Mouse (Mus musculus): ENCODE results near the gene Peli1. TPM values are rescaled to one million over a fixed set of nuclear protein-coding genes. Genes with fewer than 3 reads are reported as not detected.

The Peli1 gene
- polyA plus RNA-seq, 1 experiment from 2014 or later: 114 TPM

DNA sequence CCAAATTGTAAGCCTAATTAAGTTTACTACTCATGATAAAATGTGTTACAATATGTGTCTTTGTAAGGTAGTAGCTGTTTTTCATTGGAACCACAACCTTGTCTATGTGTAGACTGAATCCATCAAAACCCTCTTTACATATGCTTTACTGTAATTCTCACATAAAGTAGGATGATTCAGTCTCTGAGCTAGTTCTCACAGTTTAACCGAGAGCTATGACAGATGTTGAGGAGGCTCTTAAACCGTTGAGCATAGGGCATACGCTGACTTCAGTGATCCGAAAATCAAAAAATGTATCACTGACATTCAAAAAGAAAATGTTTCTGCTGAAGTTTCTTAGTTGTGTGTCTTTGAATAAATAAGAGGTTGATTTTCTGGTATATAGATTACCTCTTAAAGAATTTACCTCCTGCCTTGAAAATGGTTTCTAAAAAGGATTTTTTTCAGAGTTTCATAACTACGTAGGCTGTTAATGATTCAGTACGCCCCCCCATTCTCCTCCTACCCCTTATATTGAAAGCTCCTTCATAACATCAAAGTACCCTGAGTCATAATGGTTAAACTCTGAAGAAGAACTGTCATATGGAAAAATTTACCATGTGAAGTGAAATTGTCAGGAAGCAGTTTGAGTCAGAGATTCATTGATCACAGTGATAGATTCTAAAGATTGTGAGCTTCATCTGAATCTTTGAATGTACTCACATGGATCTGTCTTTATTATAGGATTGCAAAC is 11.3 kb downstream of the Peli1 start:
- WGBS: 91% methylated on average over 6 of the region's 6 CpGs
- no peak overlapping the region for H3K9ac ChIP-seq (replicated peaks; ENCODE audit: low read depth, low read length)
- H3K36me3 ChIP-seq (ENCODE audit: control insufficient read depth, insufficient read depth): no peaks in the 10 kb centered on the region

DNA sequence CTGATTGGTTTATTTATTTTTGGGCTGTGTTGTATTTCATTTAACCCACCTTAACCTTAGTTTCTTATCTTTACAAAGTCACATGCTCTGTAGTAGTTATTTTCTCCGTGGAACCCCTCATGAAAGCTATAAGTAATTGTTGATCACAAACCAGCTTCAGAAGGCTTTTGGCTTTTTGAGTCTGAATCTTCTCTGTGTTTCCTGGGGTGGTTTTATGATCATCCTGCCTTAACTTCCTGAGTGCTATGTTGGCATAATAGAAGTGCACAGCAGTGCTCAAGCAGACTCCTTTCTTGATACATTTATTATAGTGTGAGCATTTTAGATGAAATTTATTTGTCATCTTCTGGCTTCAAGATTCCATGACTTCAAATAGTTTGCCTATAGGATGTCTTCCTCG is 12.1 kb downstream of the Peli1 start:
- Histone ChIP-seq H3K27me3 (replicated peaks; ENCODE audit: control insufficient read depth, insufficient read depth, low read length) (no peaks in the 10 kb centered on the region), H3K27ac (ENCODE audit: low read length) (no peak overlapping the region), H3K9me3 (ENCODE audit: control insufficient read depth, low read length) (no peaks in the 10 kb centered on the region), H3K4me3 (replicated peaks; ENCODE audit: low read length) (no peak overlapping the region), H3K4me1 (replicated peaks; ENCODE audit: control insufficient read depth, insufficient read depth, low read length) (0 out of 2 replicates have a peak, but pooled peaks cover 8% of the 10 kb centered on the region), H3K9ac (replicated peaks; ENCODE audit: low read depth, low read length) (no peak overlapping the region), H3K36me3 (ENCODE audit: control insufficient read depth, insufficient read depth) (0 out of 2 replicates have a peak, but pooled peaks cover 2% of the 10 kb centered on the region), H3K4me2 (ENCODE audit: low read length) (no peak overlapping the region)
- no peak for ATAC-seq
- 86% methylated on average over 2 of the region's 2 CpGs for WGBS

More for the DNA sequence above, 11.3 kb downstream of the Peli1 start:
- Histone ChIP-seq H3K9me3 (ENCODE audit: control insufficient read depth, low read length) (no peaks in the 10 kb centered on the region), H3K4me1 (replicated peaks; ENCODE audit: control insufficient read depth, insufficient read depth, low read length) (0 out of 2 replicates have a peak, but pooled peaks cover 8% of the 10 kb centered on the region), H3K4me3 (replicated peaks; ENCODE audit: low read length) (no peak overlapping the region), H3K27ac (ENCODE audit: low read length) (no peak overlapping the region), H3K27me3 (replicated peaks; ENCODE audit: control insufficient read depth, insufficient read depth, low read length) (no peaks in the 10 kb centered on the region), H3K4me2 (ENCODE audit: low read length) (no peak overlapping the region)
- no peak for ATAC-seq

- Histone ChIP-seq H3K27ac (ENCODE audit: low read length) (no peak overlapping the region), H3K4me2 (ENCODE audit: low read length) (no peak overlapping the region), H3K4me3 (replicated peaks; ENCODE audit: low read length) (no peak overlapping the region), H3K9ac (replicated peaks; ENCODE audit: low read depth, low read length) (no peak overlapping the region), H3K4me1 (replicated peaks; ENCODE audit: control insufficient read depth, insufficient read depth, low read length) (0 out of 2 replicates have a peak, but pooled peaks cover 8% of the 10 kb centered on the region), H3K9me3 (ENCODE audit: control insufficient read depth, low read length) (no peaks in the 10 kb centered on the region), H3K27me3 (replicated peaks; ENCODE audit: control insufficient read depth, insufficient read depth, low read length) (no peaks in the 10 kb centered on the region), H3K36me3 (ENCODE audit: control insufficient read depth, insufficient read depth) (0 out of 2 replicates have a peak, but pooled peaks cover 2% of the 10 kb centered on the region)
- WGBS: 90% methylated on average over 1 of the region's 1 CpGs
- ATAC-seq: no peak
These were observed 14.3 kb downstream of the Peli1 start for GRCm38 (mm10) chr11:21105393-21105792.

GRCm38 (mm10) chr11:21107120-21107519 is 16.0 kb downstream of the Peli1 start:
- no peak overlapping the region for H3K27ac ChIP-seq (ENCODE audit: low read length)
- no peaks in the 10 kb centered on the region for H3K27me3 ChIP-seq (replicated peaks; ENCODE audit: control insufficient read depth, insufficient read depth, low read length)
- no peak overlapping the region for H3K9ac ChIP-seq (replicated peaks; ENCODE audit: low read depth, low read length)
- H3K36me3 ChIP-seq (ENCODE audit: control insufficient read depth, insufficient read depth): 0 out of 2 replicates have a peak, but pooled peaks cover 2% of the 10 kb centered on the region
- no peak overlapping the region for H3K4me2 ChIP-seq (ENCODE audit: low read length)
- 0 out of 2 replicates have a peak, but pooled peaks cover 4% of the 10 kb centered on the region for H3K4me1 ChIP-seq (replicated peaks; ENCODE audit: control insufficient read depth, insufficient read depth, low read length)
- WGBS: 91% methylated on average over 1 of the region's 1 CpGs
- H3K4me3 ChIP-seq (replicated peaks; ENCODE audit: low read length): no peak overlapping the region
- no peaks in the 10 kb centered on the region for H3K9me3 ChIP-seq (ENCODE audit: control insufficient read depth, low read length)
- ATAC-seq: no peak

- ATAC-seq: no peak
- H3K4me1 ChIP-seq (replicated peaks; ENCODE audit: control insufficient read depth, insufficient read depth, low read length): 0 out of 2 replicates have a peak, but pooled peaks cover 2% of the 10 kb centered on the region
- H3K27ac ChIP-seq (ENCODE audit: low read length): no peak overlapping the region
- no peak overlapping the region for H3K4me2 ChIP-seq (ENCODE audit: low read length)
- no peak overlapping the region for H3K4me3 ChIP-seq (replicated peaks; ENCODE audit: low read length)
- 86% methylated on average over 2 of the region's 2 CpGs for WGBS
- H3K9ac ChIP-seq (replicated peaks; ENCODE audit: low read depth, low read length): no peak overlapping the region
- H3K27me3 ChIP-seq (replicated peaks; ENCODE audit: control insufficient read depth, insufficient read depth, low read length): no peaks in the 10 kb centered on the region
- H3K9me3 ChIP-seq (ENCODE audit: control insufficient read depth, low read length): no peaks in the 10 kb centered on the region
- H3K36me3 ChIP-seq (ENCODE audit: control insufficient read depth, insufficient read depth): 0 out of 2 replicates have a peak, but pooled peaks cover 2% of the 10 kb centered on the region
These were observed 18.2 kb downstream of the Peli1 start for GRCm38 (mm10) chr11:21109279-21109678.

- Histone ChIP-seq H3K4me2 (ENCODE audit: low read length) (no peak overlapping the region), H3K9ac (replicated peaks; ENCODE audit: low read depth, low read length) (no peak overlapping the region), H3K36me3 (ENCODE audit: control insufficient read depth, insufficient read depth) (no peaks in the 10 kb centered on the region), H3K4me3 (replicated peaks; ENCODE audit: low read length) (no peak overlapping the region), H3K27ac (ENCODE audit: low read length) (no peak overlapping the region), H3K4me1 (replicated peaks; ENCODE audit: control insufficient read depth, insufficient read depth, low read length) (no peaks in the 10 kb centered on the region), H3K9me3 (ENCODE audit: control insufficient read depth, low read length) (no peaks in the 10 kb centered on the region), H3K27me3 (replicated peaks; ENCODE audit: control insufficient read depth, insufficient read depth, low read length) (no peaks in the 10 kb centered on the region)
- no peak for ATAC-seq
- WGBS: 94% methylated on average over 2 of the region's 2 CpGs
These were observed 23.4 kb downstream of the Peli1 start for GRCm38 (mm10) chr11:21114516-21114915.

GRCm38 (mm10) chr11:21115804-21116203 is 24.7 kb downstream of the Peli1 start:
- Histone ChIP-seq H3K27me3 (replicated peaks; ENCODE audit: control insufficient read depth, insufficient read depth, low read length) (no peaks in the 10 kb centered on the region), H3K4me1 (replicated peaks; ENCODE audit: control insufficient read depth, insufficient read depth, low read length) (no peaks in the 10 kb centered on the region), H3K4me2 (ENCODE audit: low read length) (no peak overlapping the region), H3K27ac (ENCODE audit: low read length) (no peak overlapping the region), H3K9me3 (ENCODE audit: control insufficient read depth, low read length) (no peaks in the 10 kb centered on the region), H3K9ac (replicated peaks; ENCODE audit: low read depth, low read length) (no peak overlapping the region), H3K4me3 (replicated peaks; ENCODE audit: low read length) (no peak overlapping the region), H3K36me3 (ENCODE audit: control insufficient read depth, insufficient read depth) (no peaks in the 10 kb centered on the region)
- ATAC-seq: no peak

DNA sequence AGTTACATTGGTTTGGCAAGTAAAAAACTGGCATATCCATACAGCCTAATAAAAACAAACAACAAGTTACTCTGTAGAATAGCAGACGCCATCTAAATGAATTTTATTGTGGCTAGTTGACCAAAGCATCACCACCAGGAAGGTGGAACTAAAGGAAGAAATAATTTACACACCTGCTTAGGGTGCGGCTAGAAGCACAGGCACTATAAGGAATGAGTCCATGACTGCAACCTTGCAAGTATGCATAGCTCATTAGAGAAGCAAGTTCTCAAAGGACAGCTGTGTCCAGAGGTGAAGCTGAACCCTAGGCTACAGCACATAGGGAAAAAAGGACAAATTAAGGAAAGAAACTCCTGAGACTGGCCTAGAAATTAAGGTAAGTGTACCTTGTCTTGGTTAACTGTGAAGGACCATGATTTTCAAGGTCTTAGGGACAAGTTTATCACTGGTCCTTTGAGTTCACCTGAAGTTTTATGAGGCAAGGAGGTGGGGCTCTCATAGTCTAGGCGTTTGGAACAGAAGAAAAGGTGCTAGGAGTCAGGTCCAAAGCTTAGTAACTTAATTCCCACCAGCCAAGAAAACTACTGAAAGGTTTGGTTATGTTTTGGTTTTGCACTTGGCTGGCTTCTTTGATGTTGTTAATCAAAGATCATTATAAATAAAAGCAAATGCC is 25.7 kb downstream of the Peli1 start:
- H3K4me2 ChIP-seq (ENCODE audit: low read length): no peak overlapping the region
- H3K9ac ChIP-seq (replicated peaks; ENCODE audit: low read depth, low read length): no peak overlapping the region
- no peak overlapping the region for H3K27ac ChIP-seq (ENCODE audit: low read length)
- H3K4me3 ChIP-seq (replicated peaks; ENCODE audit: low read length): no peak overlapping the region
- no peaks in the 10 kb centered on the region for H3K9me3 ChIP-seq (ENCODE audit: control insufficient read depth, low read length)
- no peaks in the 10 kb centered on the region for H3K27me3 ChIP-seq (replicated peaks; ENCODE audit: control insufficient read depth, insufficient read depth, low read length)
- no peaks in the 10 kb centered on the region for H3K4me1 ChIP-seq (replicated peaks; ENCODE audit: control insufficient read depth, insufficient read depth, low read length)
- ATAC-seq: no peak
- no peaks in the 10 kb centered on the region for H3K36me3 ChIP-seq (ENCODE audit: control insufficient read depth, insufficient read depth)
- 88% methylated on average over 3 of the region's 3 CpGs for WGBS

GRCm38 (mm10) chr11:21121737-21122136 is 30.6 kb downstream of the Peli1 start:
- 91% methylated on average over 2 of the region's 2 CpGs for WGBS
- Histone ChIP-seq H3K36me3 (ENCODE audit: control insufficient read depth, insufficient read depth) (no peaks in the 10 kb centered on the region), H3K4me1 (replicated peaks; ENCODE audit: control insufficient read depth, insufficient read depth, low read length) (no peaks in the 10 kb centered on the region), H3K9ac (replicated peaks; ENCODE audit: low read depth, low read length) (no peak overlapping the region), H3K27me3 (replicated peaks; ENCODE audit: control insufficient read depth, insufficient read depth, low read length) (no peaks in the 10 kb centered on the region), H3K4me3 (replicated peaks; ENCODE audit: low read length) (no peak overlapping the region), H3K27ac (ENCODE audit: low read length) (no peak overlapping the region), H3K9me3 (ENCODE audit: control insufficient read depth, low read length) (no peaks in the 10 kb centered on the region), H3K4me2 (ENCODE audit: low read length) (no peak overlapping the region)
- ATAC-seq: no peak
